Mouse (Mus musculus): Measurements from ENCODE around the gene Slc22a28. TPM values are rescaled to one million over a fixed set of nuclear protein-coding genes. Genes with fewer than 3 reads are reported as not detected.
"Not testable (repeated sequence)": the region's sequence is repeated elsewhere in the genome, so short reads cannot be mapped to it uniquely, and the experiment has no call there.

Slc22a28 gene
- total RNA-seq (2022) = not detected

DNA sequence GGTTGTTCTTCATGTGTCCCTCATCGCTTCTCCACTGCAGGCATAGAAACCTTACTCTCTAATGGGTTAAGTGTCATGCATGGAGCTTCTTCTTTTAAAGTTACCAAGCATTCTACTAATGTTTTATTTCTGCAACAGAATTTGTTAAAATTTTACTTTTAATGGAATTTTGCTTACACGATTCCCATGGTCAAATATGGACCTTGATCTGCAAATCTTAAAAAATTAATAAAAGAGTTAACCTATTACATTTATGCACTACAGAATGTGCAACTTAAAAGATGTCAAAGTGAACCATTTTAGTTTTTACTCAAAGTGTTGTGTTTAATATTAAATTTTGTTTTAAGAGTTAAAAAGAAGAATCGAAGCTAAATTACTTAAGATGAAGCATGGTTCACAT lies at the start of gene Slc22a28:
Slc22a28 (minus strand) TSS at position 102 of the 400 bp plus-strand sequence.
- DNase-seq (ENCODE audit: low spot score in 2 of 2) = not testable (repeated sequence)

DNA sequence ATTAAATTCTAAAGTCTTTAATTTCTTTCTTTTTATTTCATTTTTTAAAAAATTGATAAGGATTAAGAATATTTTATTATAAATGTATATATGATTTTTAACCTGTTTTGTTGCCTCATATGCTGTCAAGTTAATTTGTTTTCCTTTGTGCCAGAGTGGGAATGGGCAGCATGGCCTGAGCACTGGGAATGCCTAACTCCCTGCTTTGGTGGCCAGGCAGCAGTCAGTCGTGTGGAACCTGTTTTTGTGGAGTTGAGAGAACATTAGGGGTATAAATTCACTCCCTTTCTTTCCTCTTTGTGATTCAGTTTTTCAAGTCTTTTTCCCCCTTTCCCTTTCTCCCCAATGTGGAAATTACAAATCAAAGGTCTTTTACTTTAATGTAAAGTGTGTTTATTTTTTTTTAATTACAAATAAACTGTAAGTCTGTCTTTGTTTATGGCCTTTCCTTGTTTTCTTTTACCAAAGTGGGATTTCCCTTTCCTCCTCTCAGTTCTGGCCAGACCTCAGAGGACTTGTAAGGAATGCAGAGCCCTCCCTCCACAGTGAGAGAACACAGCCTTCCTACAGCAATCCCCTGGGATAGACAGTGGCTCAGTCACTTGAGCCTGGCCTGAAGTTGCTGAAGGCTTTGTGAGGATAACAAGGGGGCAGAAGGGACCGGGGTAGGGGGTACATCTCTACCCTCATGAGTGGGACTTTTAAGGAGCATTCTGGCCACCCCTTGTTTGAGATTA lies 17.2 kb upstream of the Slc22a28 start:
- DNase-seq (ENCODE audit: low spot score in 2 of 2) = no peak

DNA sequence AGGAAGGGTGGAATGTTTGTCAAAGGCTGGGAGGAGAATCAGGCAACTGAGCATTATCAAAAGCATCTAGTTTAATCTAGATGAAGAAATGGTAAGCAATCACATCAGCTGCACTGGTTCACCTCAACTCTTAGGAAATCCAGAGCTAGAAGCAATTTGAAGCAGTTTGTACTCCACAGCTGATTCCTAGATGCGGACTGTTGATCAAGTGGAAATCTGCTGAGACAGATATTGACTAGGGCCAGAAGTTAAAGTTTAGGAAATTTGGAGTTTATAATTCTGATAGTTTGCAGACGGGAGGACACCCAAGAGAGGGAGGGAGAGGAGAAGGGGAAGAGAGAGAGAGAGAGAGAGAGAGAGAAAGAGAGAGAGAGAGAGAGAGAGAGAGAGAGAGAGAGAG lies 10.9 kb upstream of the Slc22a28 start:
- not testable (repeated sequence) for DNase-seq (ENCODE audit: low spot score in 2 of 2)

DNA sequence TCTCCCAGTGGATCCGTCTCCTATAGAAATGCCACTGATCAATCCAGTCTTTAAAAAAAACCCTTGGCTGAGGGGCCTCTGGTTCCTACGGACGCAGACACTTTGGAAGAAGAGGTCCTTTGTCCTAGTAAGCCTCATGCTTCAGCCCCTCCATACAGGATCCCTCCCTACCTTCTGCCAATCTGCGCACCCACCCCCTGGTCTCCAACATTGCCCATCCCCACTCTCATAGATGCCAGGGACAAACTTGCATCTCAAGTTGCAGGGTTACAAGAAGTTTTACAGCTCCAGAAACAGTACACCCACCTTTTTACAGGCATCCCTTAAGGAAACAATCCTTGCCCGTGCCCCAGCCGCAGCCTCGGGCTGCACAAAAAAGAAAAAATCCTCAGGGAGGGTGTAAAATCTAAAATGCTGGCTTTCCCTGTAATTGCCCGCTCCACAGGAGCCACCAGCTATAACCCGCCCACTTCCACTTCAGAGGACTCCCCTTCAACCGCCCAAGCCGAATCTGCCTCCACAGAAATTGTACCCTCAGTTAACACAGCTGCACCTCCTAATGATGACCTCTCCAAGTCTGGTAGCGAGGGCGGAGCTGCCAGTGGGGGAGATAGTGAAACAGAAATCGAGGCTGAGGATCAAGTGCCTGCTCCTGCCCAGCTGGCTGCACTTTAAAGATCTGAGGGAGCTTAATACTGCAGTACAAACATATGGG lies 2.5 kb upstream of the Slc22a28 start:
- not testable (repeated sequence) for DNase-seq (ENCODE audit: low spot score in 2 of 2)

DNA sequence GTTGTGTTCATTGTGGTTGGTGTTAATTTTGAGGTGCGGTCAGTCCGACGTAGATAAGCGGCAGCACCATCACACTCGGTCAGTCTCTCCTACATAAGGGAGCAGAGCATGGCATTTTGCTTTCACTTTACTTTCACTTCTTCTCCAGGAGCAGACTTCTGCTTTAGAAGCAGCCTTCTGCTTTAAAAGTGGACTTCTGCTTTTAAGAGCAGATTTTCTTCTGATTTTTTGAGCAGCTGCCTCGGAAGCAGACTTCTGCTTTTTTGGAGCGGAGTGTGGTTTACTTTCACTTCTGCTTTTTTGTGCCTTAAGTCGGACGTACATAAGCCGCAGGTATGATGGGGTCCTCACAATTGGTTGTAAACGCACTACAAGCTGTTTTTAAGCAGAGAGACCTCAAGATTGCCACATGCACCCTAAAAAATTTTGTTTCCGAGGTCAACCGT lies 111.9 kb downstream of the Slc22a28 start:
- no peak for DNase-seq (ENCODE audit: low spot score in 2 of 2)

DNA sequence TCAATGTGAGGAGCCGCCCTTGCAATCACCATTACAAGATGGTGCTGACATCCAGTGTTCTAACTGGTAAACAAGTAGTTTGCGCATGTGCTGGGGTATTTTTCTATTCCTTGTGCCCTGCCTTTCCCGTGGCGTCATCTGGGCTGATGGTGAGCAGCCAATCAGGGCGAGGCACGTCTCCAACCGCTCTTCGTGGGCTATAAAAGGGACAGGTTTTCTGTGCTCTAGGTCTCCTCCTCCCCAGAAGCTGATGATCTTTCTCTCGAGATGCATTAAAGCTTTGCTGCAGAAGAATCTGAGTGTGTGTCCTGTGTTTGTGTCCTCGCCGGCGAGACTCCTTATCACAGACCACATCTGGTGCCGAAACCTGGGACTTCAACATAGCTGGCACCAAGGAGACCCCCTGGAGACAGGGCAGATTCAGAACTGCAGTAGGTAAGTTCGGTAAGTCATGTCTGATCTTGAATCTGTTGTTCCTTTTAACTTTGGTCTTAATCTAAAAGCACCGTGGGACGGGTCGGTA lies 112.4 kb downstream of the Slc22a28 start:
- DNase-seq (ENCODE audit: low spot score in 2 of 2) = not testable (repeated sequence)

DNA sequence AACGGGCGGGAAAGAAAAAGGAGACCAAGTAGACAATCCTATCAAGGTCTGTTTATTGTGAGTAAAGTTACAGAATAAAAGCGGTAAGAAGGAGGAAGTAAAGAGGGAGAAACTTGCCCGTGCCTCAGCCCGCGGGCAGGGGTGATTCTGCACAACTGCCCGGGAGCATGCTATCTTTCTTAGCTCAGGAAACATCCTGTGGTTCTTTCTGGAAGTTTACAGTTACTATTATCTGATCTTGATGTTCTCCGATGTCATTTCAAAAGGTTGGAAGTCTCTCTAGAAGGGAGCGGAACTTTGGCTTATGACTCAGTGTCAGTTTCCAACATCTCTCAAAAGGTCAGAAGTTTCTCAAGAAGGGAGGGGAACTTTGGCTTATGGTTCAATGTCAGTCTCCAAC lies 113.2 kb downstream of the Slc22a28 start:
- not testable (repeated sequence) for DNase-seq (ENCODE audit: low spot score in 2 of 2)

Other genes starting within 250 kb of the Slc22a28 start
- gene Slc22a27, start 166.0 kb downstream of the Slc22a28 start, total RNA-seq (2022) = not detected
- gene Slc22a29, start 86.9 kb upstream of the Slc22a28 start, total RNA-seq (2022) = not detected

Data from left cerebral cortex, adult 8-10 months (tissue).